Mouse (Mus musculus) megakaryocyte, embryonic 14.5 days (primary cell): ENCODE results near the gene Gm45021.

ENCODE experiments used
- FLI1 ChIP-seq: IDR thresholded peaks from 2 replicates; pipeline ENCODE4 v1.6.1; 2012; ENCODE audit warnings: low read length, inconsistent platforms, mixed read lengths
- GATA1 ChIP-seq: IDR thresholded peaks from 3 replicates; pipeline ENCODE4 v1.6.1; 2012; ENCODE audit warnings: mixed read lengths, low read length, inconsistent platforms, borderline replicate concordance

DNA sequence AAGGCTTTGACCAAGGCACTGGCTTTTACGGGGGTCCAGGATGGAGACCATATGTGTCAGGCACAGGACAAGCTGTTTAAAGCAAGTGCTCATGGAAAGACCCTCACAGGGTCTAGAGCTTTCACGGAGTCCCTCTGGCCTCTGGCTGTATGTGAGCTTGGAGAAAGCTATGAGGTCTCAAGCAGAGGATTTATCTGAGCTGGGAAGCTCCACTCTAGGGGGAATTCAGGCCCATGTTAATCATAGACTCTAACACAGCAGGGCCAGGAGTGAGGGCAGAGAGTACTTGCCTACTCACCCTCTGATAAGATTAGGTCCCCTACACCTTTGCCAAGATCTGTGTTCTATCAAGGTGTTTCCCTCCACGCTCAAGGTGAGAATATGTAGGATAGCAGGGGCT, 46.8 kb upstream of the Gm45021 start:
- no peak for TF ChIP-seq GATA1
- no peak for TF ChIP-seq FLI1
